Mouse (Mus musculus) midbrain, embryonic 11.5 days (tissue): Measurements from ENCODE around the gene Hbb-y. TPM values are rescaled to one million over a fixed set of nuclear protein-coding genes. Genes with fewer than 3 reads are reported as not detected.
"Not testable (repeated sequence)": the region's sequence is repeated elsewhere in the genome, so short reads cannot be mapped to it uniquely, and the experiment has no call there.

Experiments used
- ATAC-seq: fragments of 200-750 bp; cut with Nextera tagmentation; 2 replicates; pipeline ENCODE4 v1.8.0; 2017; ENCODE audit warnings: moderate TSS enrichment, moderate library complexity; ENCODE audit not compliant: low FRiP score
- DNase-seq: peaks from one replicate; pipeline ENCODE4 v3.0.0; 2015; ENCODE audit warnings: low spot score; ENCODE audit errors: missing footprints
- H3K27ac ChIP-seq: fragments of 300-500 bp; sonication (generic); 2 replicates; pipeline ENCODE4 v1.5.1; 2014; ENCODE audit warnings: low read depth, low read length
- H3K27me3 ChIP-seq: fragments of 300-500 bp; sonication (generic); 2 replicates; pipeline ENCODE4 v1.6.1; 2014; ENCODE audit warnings: mild to moderate bottlenecking, low read length, moderate library complexity, mixed read lengths; ENCODE audit not compliant: control insufficient read depth, insufficient read depth
- H3K36me3 ChIP-seq: fragments of 300-500 bp; sonication (generic); 2 replicates; pipeline ENCODE4 v1.6.1; 2014; ENCODE audit warnings: mild to moderate bottlenecking, low read length, moderate library complexity, mixed read lengths; ENCODE audit not compliant: control insufficient read depth, insufficient read depth
- H3K4me1 ChIP-seq: fragments of 300-500 bp; sonication (generic); 2 replicates; pipeline ENCODE4 v1.6.1; 2014; ENCODE audit warnings: low read length; ENCODE audit not compliant: control insufficient read depth, insufficient read depth
- H3K4me2 ChIP-seq: fragments of 300-500 bp; sonication (generic); 2 replicates; pipeline ENCODE4 v1.6.1; 2014; ENCODE audit warnings: mild to moderate bottlenecking, moderate library complexity
- H3K4me3 ChIP-seq: fragments of 300-500 bp; sonication (generic); 2 replicates; pipeline ENCODE4 v1.5.1; 2014; ENCODE audit warnings: low read depth, low read length
- H3K9ac ChIP-seq: fragments of 300-500 bp; sonication (generic); 2 replicates; pipeline ENCODE4 v1.6.1; 2014; ENCODE audit warnings: low read length
- H3K9me3 ChIP-seq: fragments of 300-500 bp; sonication (generic); 2 replicates; pipeline ENCODE4 v1.6.1; 2016; ENCODE audit warnings: low read length; ENCODE audit not compliant: control insufficient read depth
- WGBS: fragments of 180-500 bp; shearing (Covaris S2); extraction: QIAGEN DNeasy Blood & Tissue Kit; methylation state at CpG from one replicate; pipeline ENCODE4 v1.1.7; 2014; 5-methylcytosine and 5-hydroxymethylcytosine counted together
- polyA plus RNA-seq: library from polyadenylated mRNA; unstranded; fragments of >200 nt; fragmentation: Nextera tagmentation; extraction: Ambion mirVana; gene quantifications from 2 replicates; pipeline ENCODE4 v1.2.1, GENCODE M21; 2014

Gene Hbb-y
- polyA plus RNA-seq, 1 experiment from 2014 or later = 11,345 TPM

GRCm38 (mm10) chr7:103808971-103809800 lies 43.8 kb downstream of the Hbb-y start:
- Histone ChIP-seq H3K4me2 (no peak overlapping the region), H3K27me3 (no peaks in the 10 kb centered on the region), H3K9me3 (no peaks in the 10 kb centered on the region), H3K4me1 (no peaks in the 10 kb centered on the region), H3K9ac (no peak overlapping the region), H3K4me3 (no peak overlapping the region), H3K27ac (no peak overlapping the region), H3K36me3 (no peaks in the 10 kb centered on the region)
- DNase-seq (no peak), ATAC-seq (no peak)
- 82% methylated on average over 5 of the region's 5 CpGs for WGBS

- H3K9me3 ChIP-seq, H3K4me1 ChIP-seq, H3K4me3 ChIP-seq, H3K36me3 ChIP-seq, H3K27ac ChIP-seq, ATAC-seq, DNase-seq, H3K9ac ChIP-seq, H3K27me3 ChIP-seq, H3K4me2 ChIP-seq: not testable (repeated sequence)
- whole genome bisulfite sequencing = 67% methylated on average over 2 of the region's 2 CpGs
These were observed 44.9 kb downstream of the Hbb-y start for GRCm38 (mm10) chr7:103808120-103808519.

GRCm38 (mm10) chr7:103806856-103807255 lies 46.2 kb downstream of the Hbb-y start:
- H3K4me2 ChIP-seq = no peak overlapping the region
- no peaks in the 10 kb centered on the region for H3K4me1 ChIP-seq
- DNase-seq (peak; percentile 82), ATAC-seq (peak; percentile 57; the same call in 1 of the 2 replicates)
- WGBS = 81% methylated on average over 1 of the region's 1 CpGs
- H3K9ac ChIP-seq = no peak overlapping the region
- H3K4me3 ChIP-seq = no peak overlapping the region
- no peaks in the 10 kb centered on the region for H3K36me3 ChIP-seq
- H3K27ac ChIP-seq = no peak overlapping the region
- H3K9me3 ChIP-seq = no peaks in the 10 kb centered on the region
- no peaks in the 10 kb centered on the region for H3K27me3 ChIP-seq

Other genes starting within 250 kb of the Hbb-y start
- not detected in 2 replicates for gene Olfr620, start 240.7 kb downstream of the Hbb-y start, polyA plus RNA-seq
- not detected in 2 replicates for gene Olfr622, start 210.5 kb downstream of the Hbb-y start, polyA plus RNA-seq
- not detected in 2 replicates for gene Olfr623, start 189.5 kb downstream of the Hbb-y start, polyA plus RNA-seq
- gene Olfr624, start 182.0 kb downstream of the Hbb-y start, polyA plus RNA-seq = 0.03 and 0.04 TPM in 2 replicates
- gene Olfr625-ps1, start 170.5 kb downstream of the Hbb-y start, polyA plus RNA-seq = not detected in 2 replicates
- gene Olfr243, start 138.5 kb downstream of the Hbb-y start, polyA plus RNA-seq = not detected in 2 replicates
- gene Olfr628, start 122.8 kb downstream of the Hbb-y start, polyA plus RNA-seq = not detected in 2 replicates
- not detected in 2 replicates for gene Olfr629, start 108.3 kb downstream of the Hbb-y start, polyA plus RNA-seq
- not detected in 2 replicates for gene Olfr630, start 95.9 kb downstream of the Hbb-y start, polyA plus RNA-seq
- not detected in 2 replicates for gene Olfr69, start 81.6 kb downstream of the Hbb-y start, polyA plus RNA-seq
- not detected in 2 replicates for gene Olfr68, start 73.5 kb downstream of the Hbb-y start, polyA plus RNA-seq
- not detected in 2 replicates for gene Olfr67, start 61.4 kb downstream of the Hbb-y start, polyA plus RNA-seq
- 767 and 794 TPM in 2 replicates for gene Hbb-bt, start 39.2 kb downstream of the Hbb-y start, polyA plus RNA-seq
- gene Hbb-bs, start 25.1 kb downstream of the Hbb-y start, polyA plus RNA-seq = 259 and 279 TPM in 2 replicates
- not detected in 2 replicates for gene Hbb-bh2, start 12.7 kb downstream of the Hbb-y start, polyA plus RNA-seq
- gene Hbb-bh1, start 10.1 kb downstream of the Hbb-y start, polyA plus RNA-seq = 2,751 and 2,795 TPM in 2 replicates
- gene Olfr66, start 33.0 kb upstream of the Hbb-y start, polyA plus RNA-seq = not detected in 2 replicates
- gene Olfr64, start 41.3 kb upstream of the Hbb-y start, polyA plus RNA-seq = not detected in 2 replicates
- not detected in 2 replicates for gene Olfr65, start 50.3 kb upstream of the Hbb-y start, polyA plus RNA-seq
- not detected in 2 replicates for gene Olfr631, start 75.6 kb upstream of the Hbb-y start, polyA plus RNA-seq
- gene Olfr632, start 81.1 kb upstream of the Hbb-y start, polyA plus RNA-seq = not detected in 2 replicates
- not detected in 2 replicates for gene Olfr633, start 91.2 kb upstream of the Hbb-y start, polyA plus RNA-seq
- 0.01 and 0.03 TPM in 2 replicates for gene Olfr635, start 117.9 kb upstream of the Hbb-y start, polyA plus RNA-seq
- gene Olfr638, start 145.5 kb upstream of the Hbb-y start, polyA plus RNA-seq = not detected in 2 replicates
- gene Olfr639, start 164.1 kb upstream of the Hbb-y start, polyA plus RNA-seq = not detected in 2 replicates
- gene Olfr640, start 172.4 kb upstream of the Hbb-y start, polyA plus RNA-seq = not detected in 2 replicates
- not detected in 2 replicates for gene Olfr641, start 182.2 kb upstream of the Hbb-y start, polyA plus RNA-seq
- not detected in 2 replicates for gene Olfr642, start 199.4 kb upstream of the Hbb-y start, polyA plus RNA-seq
- gene 4930516K23Rik, start 208.2 kb upstream of the Hbb-y start, polyA plus RNA-seq = not detected in 2 replicates
- not detected in 2 replicates for gene Olfr644, start 218.7 kb upstream of the Hbb-y start, polyA plus RNA-seq
- not detected in 2 replicates for gene Olfr645, start 232.2 kb upstream of the Hbb-y start, polyA plus RNA-seq